Mouse (Mus musculus): ENCODE measurements at regions not wholly inside any gene's neighbourhood (a gene's known extent, or its start where the extent isn't known, plus 50 kb on each side); places are given as distances from the start of the nearest gene placed in this dataset.

GRCm38 (mm10) chr6:94830801-94831200, 130.8 kb upstream of the Lrig1 start:
- Histone ChIP-seq H3K36me3 (ENCODE audit: control insufficient read depth in 1 of 2, insufficient read depth in 2 of 2, low read length in 2 of 2) (no peaks in the 10 kb centered on the region), H3K9me3 (replicated peaks; ENCODE audit: insufficient read depth, low read length) (no peaks in the 10 kb centered on the region), H3K79me2 (ENCODE audit: control insufficient read depth, insufficient read depth, low read length, poor library complexity) (no peaks in the 10 kb centered on the region), H3K27me3 (ENCODE audit: control insufficient read depth in 1 of 2, insufficient read depth in 2 of 2, low read length in 2 of 2) (no peaks in the 10 kb centered on the region; a peak in 1 of 4 replicates), H3K9ac (ENCODE audit: control insufficient read depth, low read depth, low read length, poor library complexity, severe bottlenecking) (no peak overlapping the region), H3K4me3 (ENCODE audit: control insufficient read depth in 1 of 2, insufficient read depth in 1 of 2, low read depth in 2 of 2, low read length in 2 of 2) (no peak overlapping the region), H3K27ac (ENCODE audit: control insufficient read depth, low read depth, low read length) (no peak overlapping the region), H3K4me1 (ENCODE audit: control insufficient read depth in 1 of 2, insufficient read depth in 2 of 2, low read length in 2 of 2) (no peaks in the 10 kb centered on the region)
- no peak for TF ChIP-seq POLR2AphosphoS2 (IDR thresholded peaks at IDR 0.05; ENCODE audit: low read length)
- TF ChIP-seq SIN3A (IDR thresholded peaks at IDR 0.05; ENCODE audit: low read length), result no peak
- no peak for TF ChIP-seq E2F4 (IDR thresholded peaks at IDR 0.05; ENCODE audit: borderline replicate concordance, low read depth, low read length)
- TF ChIP-seq POLR2A (IDR thresholded peaks at IDR 0.05; ENCODE audit: control insufficient read depth in 1 of 2, insufficient read depth in 1 of 2, low read depth in 1 of 2, low read length in 2 of 2, poor library complexity in 1 of 2), result no peak
- TF ChIP-seq TAL1 (IDR thresholded peaks at IDR 0.05; ENCODE audit: low read length), result no peak
- no peak for TF ChIP-seq MYC (IDR thresholded peaks at IDR 0.05; ENCODE audit: low read depth, low read length)
- no peak for TF ChIP-seq ZKSCAN1 (IDR thresholded peaks at IDR 0.05; ENCODE audit: low read depth, low read length)
- no peak for TF ChIP-seq GATA1 (IDR thresholded peaks at IDR 0.05; ENCODE audit: low read depth, low read length)
- no peak for TF ChIP-seq EP300 (IDR thresholded peaks at IDR 0.05; ENCODE audit: low read depth in 1 of 2, low read length in 2 of 2)
- TF ChIP-seq ZC3H11A (IDR thresholded peaks at IDR 0.05; ENCODE audit: low read depth, low read length), result no peak
- TF ChIP-seq CHD2 (IDR thresholded peaks at IDR 0.05; ENCODE audit: low read length), result no peak
- no peak for TF ChIP-seq SMC3 (IDR thresholded peaks at IDR 0.05; ENCODE audit: low read depth, low read length)
- no peak for TF ChIP-seq USF1 (IDR thresholded peaks at IDR 0.05; ENCODE audit: low read depth, low read length)
- TF ChIP-seq ELF1 (IDR thresholded peaks at IDR 0.05; ENCODE audit: low read depth, low read length), result no peak
- no peak for TF ChIP-seq JUND (IDR thresholded peaks at IDR 0.05; ENCODE audit: low read depth, low read length)
- no peak for TF ChIP-seq TBP (IDR thresholded peaks at IDR 0.05; ENCODE audit: low read depth, low read length)
- no peak for DNase-seq (ENCODE audit: low read depth, low spot score)

GRCm38 (mm10) chr6:94829246-94829645, 129.3 kb upstream of the Lrig1 start:
- H3K27me3 ChIP-seq (ENCODE audit: control insufficient read depth in 1 of 2, insufficient read depth in 2 of 2, low read length in 2 of 2), result no peaks in the 10 kb centered on the region; a peak in 1 of 4 replicates
- H3K9me3 ChIP-seq (replicated peaks; ENCODE audit: insufficient read depth, low read length), result no peaks in the 10 kb centered on the region
- H3K4me1 ChIP-seq (ENCODE audit: control insufficient read depth in 1 of 2, insufficient read depth in 2 of 2, low read length in 2 of 2), result no peaks in the 10 kb centered on the region
- DNase-seq (ENCODE audit: low read depth, low spot score), result no peak
- no peak overlapping the region for H3K9ac ChIP-seq (ENCODE audit: control insufficient read depth, low read depth, low read length, poor library complexity, severe bottlenecking)
- no peaks in the 10 kb centered on the region for H3K36me3 ChIP-seq (ENCODE audit: control insufficient read depth in 1 of 2, insufficient read depth in 2 of 2, low read length in 2 of 2)
- H3K4me3 ChIP-seq (ENCODE audit: control insufficient read depth in 1 of 2, insufficient read depth in 1 of 2, low read depth in 2 of 2, low read length in 2 of 2), result no peak overlapping the region
- H3K79me2 ChIP-seq (ENCODE audit: control insufficient read depth, insufficient read depth, low read length, poor library complexity), result no peaks in the 10 kb centered on the region
- no peak overlapping the region for H3K27ac ChIP-seq (ENCODE audit: control insufficient read depth, low read depth, low read length)
- TF ChIP-seq TAL1 (IDR thresholded peaks at IDR 0.05; ENCODE audit: low read length), result no peak
- TF ChIP-seq HCFC1 (IDR thresholded peaks at IDR 0.05; ENCODE audit: low read depth, low read length), result no peak
- TF ChIP-seq NELFE (IDR thresholded peaks at IDR 0.05; ENCODE audit: low read depth, low read length), result no peak
- TF ChIP-seq JUND (IDR thresholded peaks at IDR 0.05; ENCODE audit: low read depth, low read length), result no peak
- TF ChIP-seq POLR2AphosphoS5 (IDR thresholded peaks at IDR 0.05; ENCODE audit: borderline replicate concordance, low read depth, low read length), result no peak
- no peak for TF ChIP-seq MAZ (IDR thresholded peaks at IDR 0.05; ENCODE audit: low read depth, low read length)
- TF ChIP-seq CHD1 (IDR thresholded peaks at IDR 0.05; ENCODE audit: low read depth, low read length), result no peak
- TF ChIP-seq POLR2A (IDR thresholded peaks at IDR 0.05; ENCODE audit: control insufficient read depth in 1 of 2, insufficient read depth in 1 of 2, low read depth in 1 of 2, low read length in 2 of 2, poor library complexity in 1 of 2), result no peak
- TF ChIP-seq ZMIZ1 (IDR thresholded peaks at IDR 0.05; ENCODE audit: low read depth, low read length), result no peak
- no peak for TF ChIP-seq BHLHE40 (IDR thresholded peaks at IDR 0.05; ENCODE audit: borderline replicate concordance, low read depth, low read length)
